Mouse (Mus musculus) colon, adult 2 months (tissue): ENCODE measurements around the gene Susd6. TPM values are rescaled to one million over a fixed set of nuclear protein-coding genes. Genes with fewer than 3 reads are reported as not detected.

Experiments
- polyA plus RNA-seq: library from polyadenylated mRNA; depleted of rRNA; stranded (reverse); fragments of >200 nt; gene quantifications from 2 replicates; pipeline ENCODE4 v1.2.3, GENCODE M21; 2012; rRNA removed

Susd6 gene
- polyA plus RNA-seq: 72.5 and 91.5 TPM in 2 replicates

DNA sequence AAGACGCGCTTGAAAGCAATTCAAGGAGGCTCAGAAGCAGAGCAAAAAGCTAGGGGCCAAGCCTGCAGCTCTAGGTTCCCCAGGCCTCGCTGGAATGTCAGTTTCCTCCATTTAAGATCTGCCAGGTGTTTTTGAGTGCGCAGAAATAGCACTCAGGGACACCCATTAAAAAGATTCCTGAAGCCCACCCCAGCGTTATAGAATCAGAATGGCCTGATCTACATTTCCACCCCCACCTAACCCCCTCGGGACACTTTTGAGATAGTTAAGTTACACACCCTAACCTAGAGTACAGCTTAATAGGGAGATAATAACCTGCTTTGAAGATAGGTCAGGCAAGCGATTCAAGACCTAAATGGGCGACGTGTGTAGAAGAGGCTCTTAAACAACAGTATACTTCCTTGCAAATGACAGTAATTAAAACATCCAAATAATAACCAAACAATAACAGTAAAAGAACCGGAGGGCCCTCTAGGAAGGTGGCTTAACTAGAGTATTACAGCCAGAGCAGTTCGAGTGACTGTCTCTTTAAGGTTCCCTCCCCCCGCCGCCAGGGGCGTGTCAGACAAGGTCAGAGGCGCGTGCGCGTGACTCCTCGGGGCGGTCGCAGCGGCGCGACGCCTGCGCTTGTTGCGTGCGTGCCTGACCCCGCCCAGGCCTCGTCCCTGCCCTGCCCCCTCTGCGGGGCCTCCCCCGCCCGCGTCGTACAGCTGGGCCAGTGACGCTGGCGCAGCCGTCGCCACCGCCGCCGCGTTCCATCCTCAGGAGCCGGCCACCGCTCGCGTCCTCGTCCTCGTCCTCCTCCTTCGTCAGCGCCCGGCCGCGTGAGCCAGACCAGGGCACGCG, at the start of gene Susd6:
Gene Susd6, plus strand, starts transcription at position 662 of the 846 bp plus-strand sequence.

DNA sequence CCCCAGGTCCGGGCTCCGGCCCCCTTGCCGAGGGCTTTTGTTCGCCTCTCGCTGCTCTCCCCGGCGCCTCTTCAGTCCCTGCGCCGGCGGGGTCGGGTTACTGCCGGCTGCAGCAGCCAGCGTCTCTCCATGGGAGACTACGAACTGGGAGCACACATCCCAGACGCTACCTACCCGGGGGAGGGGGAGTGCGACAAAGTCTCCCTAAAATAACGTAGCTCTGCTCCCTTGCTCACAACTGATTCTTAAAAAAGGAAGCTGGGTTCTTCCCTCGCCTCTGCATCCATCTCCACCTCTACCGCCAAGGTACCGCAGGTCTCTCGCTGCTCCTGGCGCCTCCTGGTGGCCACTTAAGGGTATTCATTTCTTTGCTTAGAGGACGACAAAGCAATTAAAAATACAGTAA, 29.9 kb upstream of the Susd6 start, which contains the start of gene Ccdc177:
Gene Ccdc177, minus strand, starts transcription at position 292 of the 406 bp plus-strand sequence.

Other genes with a start within 250 kb of the Susd6 start
- 90.4 and 93.9 TPM in 2 replicates for gene Slc39a9, start 146.6 kb upstream of the Susd6 start, polyA plus RNA-seq
- 14.9 and 20.7 TPM in 2 replicates for gene Erh, start 146.2 kb upstream of the Susd6 start, polyA plus RNA-seq
- gene Plekhd1, start 97.9 kb upstream of the Susd6 start, polyA plus RNA-seq: 4.6 and 5.1 TPM in 2 replicates
- 0.13 and 0.14 TPM in 2 replicates for gene Ccdc177, start 29.8 kb upstream of the Susd6 start, polyA plus RNA-seq
- gene Srsf5, start 155.0 kb downstream of the Susd6 start, polyA plus RNA-seq: 182 and 242 TPM in 2 replicates
- gene Slc10a1, start 178.2 kb downstream of the Susd6 start, polyA plus RNA-seq: 0.10 TPM in 1 of 2 replicates, not detected in the other
- gene Smoc1, start 236.3 kb downstream of the Susd6 start, polyA plus RNA-seq: 2.9 and 3.2 TPM in 2 replicates